Mouse (Mus musculus): Measurements from ENCODE around the gene Nat14.

GRCm38 (mm10) chr7:4917494-4917893, 4.3 kb upstream of the Nat14 start:
- no peak for TF ChIP-seq CTCF (IDR thresholded peaks at IDR 0.05; ENCODE audit: extremely low read depth, insufficient read depth, insufficient read length, insufficient replicate concordance)
- no peak for TF ChIP-seq POLR2A (IDR thresholded peaks at IDR 0.05; ENCODE audit: low read depth, low read length)

Data from spleen, adult 2 months (tissue).